Mouse (Mus musculus) cerebellum, adult 2 months (tissue): ENCODE measurements around the gene Fer.

Experiments
- CTCF ChIP-seq: fragments of 200-500 bp; IDR thresholded peaks from 2 replicates; pipeline ENCODE4 v1.5.1; 2011; ENCODE audit warnings: low read depth, mild to moderate bottlenecking, control low read depth, low read length, moderate library complexity, borderline replicate concordance; ENCODE audit not compliant: insufficient read depth
- POLR2A ChIP-seq: fragments of 200-500 bp; IDR thresholded peaks from 2 replicates; pipeline ENCODE4 v1.6.1; 2011; ENCODE audit warnings: low read length, control low read depth, borderline replicate concordance; ENCODE audit not compliant: insufficient read depth

GRCm38 (mm10) chr17:63862399-63862798 is 463 bp upstream of the Fer start:
- TF ChIP-seq CTCF (no peak), POLR2A (no peak)
